Mouse (Mus musculus) cerebellum, adult 2 months (tissue): ENCODE data around the gene Ganab. TPM values are rescaled to one million over a fixed set of nuclear protein-coding genes. Genes with fewer than 3 reads are reported as not detected.
"Not testable (repeated sequence)": the region's sequence is repeated elsewhere in the genome, so short reads cannot be mapped to it uniquely, and the experiment has no call there.

Experiments used
- DNase-seq, 2 experiments: peaks; one replicate each; pipeline ENCODE4 v3.0.0; 2021
- H3K27ac ChIP-seq: fragments of 200-500 bp; 2 replicates; pipeline ENCODE4 v1.5.1; 2012; ENCODE audit warnings: low read length, control low read depth, inconsistent platforms; ENCODE audit not compliant: insufficient read depth
- H3K27me3 ChIP-seq: fragments of 200-500 bp; 2 replicates; pipeline ENCODE4 v1.6.1; 2012; ENCODE audit warnings: inconsistent platforms, mild to moderate bottlenecking, low read length, moderate library complexity; ENCODE audit not compliant: control insufficient read depth, insufficient read depth
- H3K4me1 ChIP-seq: fragments of 200-500 bp; 2 replicates; pipeline ENCODE4 v1.6.1; 2011; ENCODE audit warnings: low read length; ENCODE audit not compliant: control insufficient read depth, insufficient read depth
- H3K4me3 ChIP-seq: fragments of 200-500 bp; replicated peaks from 2 replicates; pipeline ENCODE3; 2011; ENCODE audit warnings: mild to moderate bottlenecking, low read depth, low read length, control low read depth; ENCODE audit not compliant: insufficient read depth
- CTCF ChIP-seq: fragments of 200-500 bp; IDR thresholded peaks from 2 replicates; pipeline ENCODE4 v1.5.1; 2011; ENCODE audit warnings: low read depth, mild to moderate bottlenecking, control low read depth, low read length, moderate library complexity, borderline replicate concordance; ENCODE audit not compliant: insufficient read depth
- POLR2A ChIP-seq: fragments of 200-500 bp; IDR thresholded peaks from 2 replicates; pipeline ENCODE4 v1.6.1; 2011; ENCODE audit warnings: low read length, control low read depth, borderline replicate concordance; ENCODE audit not compliant: insufficient read depth
- WGBS: fragments of 180-500 bp; shearing (Covaris S2); methylation state at CpG from one replicate; pipeline ENCODE4 v1.1.7; 2018; 5-methylcytosine and 5-hydroxymethylcytosine counted together
- polyA plus RNA-seq: library from polyadenylated mRNA; depleted of rRNA; stranded (reverse); fragments of >200 nt; gene quantifications from 2 replicates; pipeline ENCODE4 v1.2.3, GENCODE M21; 2012

Ganab gene
- polyA plus RNA-seq, 1 experiment = 105 TPM

DNA sequence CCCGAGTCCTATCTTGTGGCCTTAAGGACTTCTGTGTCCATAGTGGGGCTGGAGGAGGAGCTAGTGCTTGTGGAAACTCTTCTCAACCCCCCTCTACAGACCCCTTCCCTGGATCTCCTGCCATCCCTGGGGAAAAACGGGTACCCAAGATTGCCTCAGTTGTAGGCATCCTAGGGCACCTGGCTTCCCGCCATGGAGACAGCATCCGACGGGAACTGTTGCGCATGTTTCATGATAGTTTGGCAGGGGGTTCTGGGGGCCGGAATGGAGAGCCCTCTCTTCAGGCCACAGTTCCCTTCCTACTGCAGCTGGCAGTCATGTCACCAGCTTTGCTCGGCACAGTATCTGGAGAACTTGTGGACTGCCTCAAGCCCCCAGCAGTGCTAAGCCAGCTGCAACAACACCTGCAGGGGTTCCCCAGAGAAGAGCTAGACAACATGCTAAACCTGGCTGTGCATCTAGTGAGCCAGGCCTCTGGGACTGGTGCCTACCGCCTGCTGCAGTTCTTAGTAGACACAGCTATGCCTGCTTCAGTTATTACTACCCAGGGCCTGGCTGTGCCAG, 2.4 kb upstream of the Ganab start:
- no peak overlapping the region for H3K27ac ChIP-seq
- H3K4me3 ChIP-seq = no peak overlapping the region
- no peak for DNase-seq
- TF ChIP-seq POLR2A (no peak), CTCF (no peak)
- peaks cover 4% of the 10 kb centered on the region; the same call in 1 of the 2 replicates for H3K4me1 ChIP-seq
- 60% methylated on average over 9 of the region's 9 CpGs for WGBS
- H3K27me3 ChIP-seq = no peaks in the 10 kb centered on the region

DNA sequence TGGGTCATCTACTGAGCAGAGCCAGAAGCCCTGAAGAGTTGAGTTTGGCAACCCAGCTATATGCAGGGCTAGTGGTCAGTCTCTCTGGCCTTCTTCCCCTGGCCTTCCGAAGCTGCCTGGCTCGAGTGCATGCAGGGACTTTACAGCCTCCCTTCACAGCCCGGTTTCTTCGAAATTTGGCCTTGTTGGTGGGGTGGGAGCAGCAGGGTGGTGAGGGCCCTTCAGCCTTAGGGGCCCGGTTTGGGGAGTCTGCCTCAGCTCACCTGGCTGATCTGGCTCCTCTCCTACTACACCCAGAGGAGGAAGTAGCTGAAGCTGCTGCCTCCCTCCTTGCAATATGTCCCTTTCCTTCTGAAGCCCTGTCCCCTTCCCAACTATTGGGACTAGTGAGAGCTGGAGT, 1.6 kb upstream of the Ganab start:
- WGBS = 74% methylated on average over 5 of the region's 5 CpGs
- not testable (repeated sequence) for H3K4me3 ChIP-seq, DNase-seq, H3K4me1 ChIP-seq, H3K27me3 ChIP-seq, H3K27ac ChIP-seq

DNA sequence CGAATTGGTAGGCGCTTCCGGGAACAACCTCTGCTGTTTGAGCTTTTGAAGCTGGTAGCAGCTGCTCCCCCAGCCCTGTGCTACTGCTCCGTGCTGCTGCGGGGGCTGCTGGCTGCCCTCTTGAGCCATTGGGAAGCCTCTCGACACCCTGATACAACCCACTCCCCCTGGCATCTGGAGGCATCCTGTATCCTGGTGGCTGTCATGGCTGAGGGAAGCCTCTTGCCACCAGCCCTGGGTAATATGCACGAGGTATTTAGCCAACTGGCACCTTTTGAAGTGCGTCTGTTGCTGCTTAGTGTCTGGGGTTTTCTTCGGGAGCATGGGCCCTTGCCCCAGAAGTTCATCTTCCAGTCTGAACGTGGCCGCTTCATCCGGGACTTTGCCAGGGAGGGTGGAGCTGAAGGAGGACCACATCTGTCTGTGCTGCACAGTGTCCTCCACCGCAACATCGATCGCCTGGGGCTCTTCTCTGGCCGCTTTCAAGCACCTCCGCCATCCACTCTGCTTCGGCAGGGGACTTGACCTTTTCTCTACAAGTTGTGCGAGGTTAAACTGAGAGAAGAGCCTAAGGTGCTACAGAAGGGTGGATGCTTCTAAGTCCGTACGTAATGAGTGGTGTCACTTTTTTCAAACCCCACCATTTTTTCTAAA, 533 bp upstream of the Ganab start:
- not testable (repeated sequence) for H3K27ac ChIP-seq, H3K4me1 ChIP-seq, H3K27me3 ChIP-seq
- peak overlapping the region; percentile 97 for H3K4me3 ChIP-seq
- peak; percentile 45 to 55 for DNase-seq
- 8% methylated on average over 21 of the region's 21 CpGs for WGBS

DNA sequence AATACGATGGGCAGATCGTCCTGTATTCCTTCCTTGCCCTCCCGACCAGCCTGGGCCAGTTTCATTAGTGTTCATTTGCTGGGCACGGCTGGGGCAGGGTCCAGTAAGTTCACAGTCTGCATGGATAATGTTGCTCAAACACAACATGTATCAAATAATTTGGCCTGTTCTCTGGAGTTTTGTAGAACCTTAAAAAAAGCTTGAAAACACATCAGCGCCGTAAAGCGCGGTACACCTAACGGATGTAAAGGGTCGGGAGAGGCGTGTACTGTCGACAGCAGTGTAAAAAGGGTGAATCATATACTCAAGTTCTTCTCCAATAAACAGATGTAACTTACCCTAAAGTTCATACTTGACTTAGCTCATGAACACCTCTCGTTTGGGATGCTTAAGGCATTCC, 705 bp downstream of the Ganab start:
- WGBS = 7% methylated on average over 13 of the region's 13 CpGs
- TF ChIP-seq CTCF (no peak), POLR2A (no peak)
- Histone ChIP-seq H3K27ac (peak overlapping the region; percentile 93), H3K4me1 (peaks cover 4% of the 10 kb centered on the region; the same call in 1 of the 2 replicates), H3K27me3 (no peaks in the 10 kb centered on the region), H3K4me3 (peak overlapping the region; percentile 97)
- DNase-seq = no peak

DNA sequence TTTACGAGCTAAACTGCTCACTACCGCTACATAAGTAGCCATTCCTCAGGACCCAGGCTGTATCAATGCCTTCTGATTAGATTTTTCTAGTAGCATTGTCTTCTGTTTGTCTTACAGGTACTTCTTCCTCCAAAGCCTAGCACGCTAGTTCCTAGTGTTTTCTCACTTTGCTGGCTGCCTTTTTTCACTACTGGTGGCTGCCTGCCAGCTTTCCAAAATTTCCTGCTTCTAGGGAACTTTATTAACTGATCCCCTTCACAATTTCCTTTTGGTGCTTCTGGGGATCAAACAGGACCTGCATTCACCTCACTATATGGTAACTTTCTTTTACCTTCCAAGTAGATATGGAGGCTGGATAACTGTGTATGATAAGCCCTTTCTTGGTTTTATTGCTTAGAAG, 1.2 kb downstream of the Ganab start:
- WGBS = 41% methylated on average over 3 of the region's 3 CpGs
- H3K4me3 ChIP-seq = no peak overlapping the region
- H3K27ac ChIP-seq = no peak overlapping the region
- no peak for DNase-seq
- H3K27me3 ChIP-seq = no peaks in the 10 kb centered on the region
- peaks cover 4% of the 10 kb centered on the region; the same call in 1 of the 2 replicates for H3K4me1 ChIP-seq
- TF ChIP-seq POLR2A (no peak), CTCF (no peak)

DNA sequence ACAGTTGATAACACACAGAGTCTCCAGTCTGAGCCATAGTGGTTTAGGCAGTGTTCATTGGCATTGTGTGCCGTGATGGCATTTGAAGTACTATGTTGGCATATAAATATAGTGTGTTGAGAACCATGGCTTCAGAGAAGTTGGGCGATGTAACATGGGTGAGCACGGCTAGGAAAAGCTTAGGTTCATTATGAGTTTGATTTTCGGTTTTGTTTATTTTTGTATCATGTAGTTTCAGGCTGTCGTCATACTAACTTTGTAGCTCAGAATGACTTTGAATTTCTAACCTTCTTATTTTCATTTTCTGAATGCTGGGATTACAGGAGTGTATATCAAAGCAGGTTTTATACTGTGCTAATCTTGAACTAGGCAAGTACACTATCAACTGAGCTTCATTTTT, 5.5 kb downstream of the Ganab start:
- Histone ChIP-seq H3K27me3 (no peaks in the 10 kb centered on the region), H3K4me3 (no peak overlapping the region), H3K27ac (no peak overlapping the region), H3K4me1 (no peaks in the 10 kb centered on the region)
- TF ChIP-seq POLR2A (no peak), CTCF (no peak)
- DNase-seq = no peak
- WGBS = 95% methylated on average over 5 of the region's 5 CpGs

DNA sequence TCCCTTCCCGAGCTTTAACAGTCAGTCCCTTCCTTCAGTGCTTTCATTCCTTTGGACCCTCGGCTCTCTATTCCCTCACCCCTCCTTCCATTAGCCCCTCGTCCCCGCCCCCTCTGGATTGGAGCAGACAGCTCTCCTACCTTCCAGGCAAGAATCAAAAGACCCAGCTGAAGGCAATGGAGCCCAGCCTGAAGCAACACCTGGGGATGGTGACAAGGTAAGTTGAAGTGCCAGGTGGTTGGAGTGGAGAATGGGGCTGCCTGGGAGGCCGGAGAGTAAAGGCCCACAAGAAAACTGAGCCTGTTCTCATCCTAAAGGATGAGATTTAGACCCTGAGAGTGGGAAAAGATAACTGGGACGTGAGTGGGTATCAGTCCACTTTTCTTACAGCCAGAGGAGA, 10.7 kb downstream of the Ganab start:
- H3K27me3 ChIP-seq = no peaks in the 10 kb centered on the region
- WGBS = 92% methylated on average over 6 of the region's 6 CpGs
- no peak overlapping the region for H3K4me3 ChIP-seq
- H3K27ac ChIP-seq = no peak overlapping the region
- H3K4me1 ChIP-seq = no peaks in the 10 kb centered on the region
- DNase-seq = no peak
- TF ChIP-seq CTCF = no peak
- no peak for TF ChIP-seq POLR2A

DNA sequence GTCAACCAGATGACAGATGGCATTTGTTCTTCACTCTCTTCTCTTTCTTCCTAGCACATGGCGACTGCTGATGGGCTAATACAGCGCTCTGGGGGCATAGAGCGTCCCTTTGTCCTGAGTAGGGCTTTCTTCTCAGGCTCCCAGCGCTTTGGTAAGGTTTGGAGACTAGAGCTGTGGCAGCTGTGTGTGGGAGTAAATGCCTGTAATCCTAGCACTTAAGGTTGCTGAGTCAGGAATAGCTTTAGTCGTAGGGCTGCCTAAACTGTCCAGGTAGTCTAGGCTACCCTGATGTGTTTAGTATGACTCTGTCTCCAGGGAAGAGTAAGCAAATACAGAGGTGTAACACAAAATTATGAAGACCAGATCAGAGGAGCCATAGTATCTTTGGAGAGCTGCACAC, 13.9 kb downstream of the Ganab start:
- H3K27ac ChIP-seq = no peak overlapping the region

DNA sequence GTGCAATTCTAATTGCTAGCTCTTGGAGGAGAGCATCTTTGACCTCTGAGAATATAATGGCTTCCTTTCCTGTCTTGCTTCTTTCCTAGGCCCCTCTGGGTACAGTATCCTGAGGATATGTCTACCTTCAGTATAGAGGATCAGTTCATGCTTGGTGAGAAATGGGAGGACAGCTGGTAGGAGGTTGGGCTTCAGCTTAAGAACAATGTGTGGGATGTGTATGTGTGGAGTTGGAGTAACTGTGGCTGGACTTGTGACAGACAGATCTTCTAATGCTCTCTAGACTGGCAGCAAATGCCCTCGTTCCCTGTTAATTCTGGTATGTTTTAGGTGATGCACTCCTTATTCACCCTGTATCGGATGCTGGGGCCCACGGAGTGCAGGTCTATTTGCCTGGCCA, 16.3 kb downstream of the Ganab start:
- H3K4me1 ChIP-seq = no peaks in the 10 kb centered on the region
- whole genome bisulfite sequencing = 93% methylated on average over 3 of the region's 3 CpGs
- no peak for TF ChIP-seq CTCF
- DNase-seq = no peak
- no peaks in the 10 kb centered on the region for H3K27me3 ChIP-seq
- no peak overlapping the region for H3K4me3 ChIP-seq
- H3K27ac ChIP-seq = no peak overlapping the region

More for the DNA sequence above, 13.9 kb downstream of the Ganab start:
- 85% methylated on average over 5 of the region's 5 CpGs for WGBS
- no peaks in the 10 kb centered on the region for H3K27me3 ChIP-seq
- no peak for TF ChIP-seq POLR2A
- no peak for TF ChIP-seq CTCF
- H3K4me1 ChIP-seq = no peaks in the 10 kb centered on the region
- DNase-seq = no peak
- H3K4me3 ChIP-seq = no peak overlapping the region
